Mouse (Mus musculus) NIH3T3 (cell line): ENCODE results near the gene Got2.

Source experiments
- DNase-seq: peaks from one replicate; pipeline ENCODE4 v3.0.0-alpha.2; 2012; ENCODE audit warnings: low read depth

Got2 gene

GRCm38 (mm10) chr8:95817597-95817996, 70.8 kb downstream of the Got2 start:
- DNase-seq, result no peak

- no peak for DNase-seq
These were observed 72.2 kb downstream of the Got2 start for GRCm38 (mm10) chr8:95816044-95816708.
